Mouse (Mus musculus) forebrain, embryonic 16.5 days (tissue): ENCODE results near the gene Olfr857. TPM values are rescaled to one million over a fixed set of nuclear protein-coding genes. Genes with fewer than 3 reads are reported as not detected.
"Not testable (repeated sequence)": the region's sequence is repeated elsewhere in the genome, so short reads cannot be mapped to it uniquely, and the experiment has no call there.

Experiments
- ATAC-seq: fragments of 200-750 bp; cut with Nextera tagmentation; 2 replicates; pipeline ENCODE4 v1.8.0; 2017; ENCODE audit warnings: mild to moderate bottlenecking, moderate library complexity
- H3K27ac ChIP-seq: fragments of 300-500 bp; sonication (generic); 2 replicates; pipeline ENCODE4 v1.5.1; 2014; ENCODE audit warnings: low read length, control low read depth
- H3K27me3 ChIP-seq: fragments of 300-500 bp; sonication (generic); replicated peaks from 2 replicates; pipeline ENCODE4 v1.6.1; 2014; ENCODE audit warnings: low read length; ENCODE audit not compliant: control insufficient read depth, insufficient read depth
- H3K36me3 ChIP-seq: fragments of 300-500 bp; sonication (generic); 2 replicates; pipeline ENCODE4 v1.6.1; 2014; ENCODE audit not compliant: control insufficient read depth, insufficient read depth
- H3K4me1 ChIP-seq: fragments of 300-500 bp; sonication (generic); replicated peaks from 2 replicates; pipeline ENCODE4 v1.6.1; 2014; ENCODE audit warnings: low read length; ENCODE audit not compliant: control insufficient read depth, insufficient read depth
- H3K4me2 ChIP-seq: fragments of 300-500 bp; sonication (generic); 2 replicates; pipeline ENCODE4 v1.6.1; 2014; ENCODE audit warnings: mild to moderate bottlenecking, low read length, control low read depth
- H3K4me3 ChIP-seq: fragments of 300-500 bp; sonication (generic); replicated peaks from 2 replicates; pipeline ENCODE4 v1.5.1; 2014; ENCODE audit warnings: mild to moderate bottlenecking, low read length, control low read depth
- H3K9ac ChIP-seq: fragments of 300-500 bp; sonication (generic); replicated peaks from 2 replicates; pipeline ENCODE4 v1.6.1; 2014; ENCODE audit warnings: low read depth, low read length, control low read depth
- H3K9me3 ChIP-seq: fragments of 300-500 bp; sonication (generic); 2 replicates; pipeline ENCODE4 v1.6.1; 2016; ENCODE audit warnings: low read length; ENCODE audit not compliant: control insufficient read depth
- WGBS: fragments of 180-500 bp; shearing (Covaris S2); extraction: QIAGEN DNeasy Blood & Tissue Kit; methylation state at CpG from one replicate; pipeline ENCODE4 v1.1.7; 2014; 5-methylcytosine and 5-hydroxymethylcytosine counted together
- polyA plus RNA-seq: library from polyadenylated mRNA; unstranded; fragments of >200 nt; fragmentation: Nextera tagmentation; extraction: Ambion mirVana; gene quantifications from 2 replicates; pipeline ENCODE4 v1.2.1, GENCODE M21; 2015

Olfr857 gene
- polyA plus RNA-seq: not detected in 2 replicates

- H3K9ac ChIP-seq: no peak within 1 kb of the TSS
- no peaks in the 10 kb centered on the region for H3K9me3 ChIP-seq
- no peak within 1 kb of the TSS for H3K27ac ChIP-seq
- no peak within 1 kb of the TSS for H3K4me3 ChIP-seq
- H3K27me3 ChIP-seq: no peaks in the 10 kb centered on the region
- no peaks in the 10 kb centered on the region for H3K36me3 ChIP-seq
- H3K4me1 ChIP-seq: no peaks in the 10 kb centered on the region
- no peak within 1 kb of the TSS for H3K4me2 ChIP-seq
- 95% methylated on average over 1 of the region's 1 CpGs for WGBS
- ATAC-seq: no peak
These were observed at the start of gene Olfr857 for GRCm38 (mm10) chr9:19709133-19709532. Gene Olfr857, plus strand, starts transcription at chr9:19709433.

DNA sequence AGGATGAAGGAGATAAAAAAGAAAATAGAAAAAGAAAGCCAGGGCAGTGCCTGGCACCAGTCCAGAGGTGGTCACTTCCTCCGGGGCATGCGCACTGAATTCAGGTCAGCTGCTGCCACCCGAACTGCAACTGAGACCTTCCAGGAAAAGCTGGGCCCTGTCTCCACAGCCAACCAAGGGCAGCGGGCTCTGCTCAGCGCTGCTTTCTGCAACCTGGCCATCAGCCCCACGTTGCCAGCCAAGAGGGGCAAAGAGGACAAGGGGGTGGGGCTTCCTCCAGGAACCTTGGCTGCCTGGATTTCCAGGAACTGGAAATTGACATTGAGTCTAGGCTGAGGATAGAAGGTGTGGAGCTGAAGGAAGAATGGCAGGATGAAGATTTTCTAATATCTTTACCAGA is 19.0 kb upstream of the Olfr857 start:
- no peaks in the 10 kb centered on the region for H3K36me3 ChIP-seq
- H3K4me1 ChIP-seq: no peaks in the 10 kb centered on the region
- H3K9me3 ChIP-seq: no peaks in the 10 kb centered on the region; the same call in 1 of the 2 replicates
- no peak overlapping the region for H3K4me3 ChIP-seq
- no peaks in the 10 kb centered on the region for H3K27me3 ChIP-seq
- ATAC-seq: no peak
- WGBS: 89% methylated on average over 6 of the region's 6 CpGs
- no peak overlapping the region for H3K4me2 ChIP-seq
- no peak overlapping the region for H3K27ac ChIP-seq
- H3K9ac ChIP-seq: no peak overlapping the region

DNA sequence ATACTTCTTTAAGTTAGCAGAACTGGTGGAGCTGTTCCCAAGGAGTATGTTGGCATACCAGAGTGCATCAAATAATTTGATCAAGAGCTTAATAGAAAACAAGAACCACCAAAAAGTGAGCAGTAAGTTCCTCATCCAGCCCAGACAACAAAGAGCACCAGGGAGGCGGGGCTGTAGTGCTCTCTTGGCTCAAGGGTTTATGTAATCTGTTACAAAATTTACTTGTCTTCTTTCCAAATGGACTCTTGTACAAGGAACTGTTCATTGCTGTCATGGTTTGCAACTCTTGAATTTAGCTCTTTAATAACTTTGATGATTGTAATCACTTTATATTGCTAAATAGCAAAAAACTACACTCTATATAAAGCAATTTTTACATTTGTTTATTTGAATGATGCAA is 17.8 kb upstream of the Olfr857 start:
- Histone ChIP-seq H3K9ac (no peak overlapping the region), H3K27me3 (no peaks in the 10 kb centered on the region), H3K36me3 (no peaks in the 10 kb centered on the region), H3K27ac (no peak overlapping the region), H3K4me1 (no peaks in the 10 kb centered on the region), H3K4me2 (no peak overlapping the region), H3K9me3 (no peaks in the 10 kb centered on the region; the same call in 1 of the 2 replicates), H3K4me3 (no peak overlapping the region)
- 82% methylated on average over 1 of the region's 1 CpGs for WGBS
- ATAC-seq: no peak

DNA sequence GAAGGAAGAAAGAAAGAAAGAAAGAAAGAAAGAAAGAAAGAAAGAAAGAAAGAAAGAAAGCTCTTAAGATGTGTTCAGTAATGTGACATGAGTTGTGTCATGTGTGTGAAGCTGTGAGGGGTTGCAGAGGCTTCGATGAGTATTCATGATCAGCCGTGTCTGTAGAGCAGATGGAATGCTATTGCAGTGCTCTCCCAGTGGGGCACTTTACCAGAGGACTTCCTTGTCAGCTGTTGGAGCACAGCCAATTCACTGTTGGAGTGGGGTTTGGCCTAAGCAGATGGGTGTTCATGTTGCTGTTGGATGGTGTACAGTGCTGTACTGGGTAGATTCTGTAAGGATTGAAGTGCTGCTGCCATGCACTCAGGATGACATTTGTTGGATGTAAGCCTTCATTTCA is 16.8 kb upstream of the Olfr857 start:
- Histone ChIP-seq H3K4me3 (no peak overlapping the region), H3K27ac (no peak overlapping the region), H3K9me3 (no peaks in the 10 kb centered on the region; the same call in 1 of the 2 replicates), H3K4me1 (no peaks in the 10 kb centered on the region), H3K9ac (no peak overlapping the region), H3K36me3 (no peaks in the 10 kb centered on the region), H3K27me3 (no peaks in the 10 kb centered on the region), H3K4me2 (no peak overlapping the region)
- ATAC-seq: no peak
- WGBS: 76% methylated on average over 2 of the region's 2 CpGs

DNA sequence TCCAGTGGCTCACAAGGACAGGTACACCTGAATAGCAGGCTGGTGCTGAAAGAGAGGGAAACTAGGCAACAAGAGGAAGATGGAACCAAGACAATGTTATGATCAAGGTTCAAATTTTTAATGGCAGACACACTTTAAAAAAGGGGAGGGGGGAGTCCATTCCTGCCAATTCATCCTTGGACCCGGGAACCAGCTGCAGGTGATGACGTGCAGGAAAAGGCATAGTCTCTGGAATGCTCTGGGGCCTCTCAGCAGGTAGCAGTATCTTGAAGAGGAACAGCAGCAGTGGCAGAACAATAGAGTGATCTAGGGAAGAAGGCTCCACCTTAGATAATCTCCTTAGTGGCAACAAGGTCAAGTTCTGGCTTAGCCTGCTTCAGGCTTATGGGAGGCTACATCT is 14.9 kb upstream of the Olfr857 start:
- H3K27me3 ChIP-seq, H3K36me3 ChIP-seq, H3K4me3 ChIP-seq, H3K9me3 ChIP-seq, H3K4me1 ChIP-seq, ATAC-seq, H3K27ac ChIP-seq, H3K9ac ChIP-seq, H3K4me2 ChIP-seq: not testable (repeated sequence)
- WGBS: 44% methylated on average over 2 of the region's 2 CpGs

DNA sequence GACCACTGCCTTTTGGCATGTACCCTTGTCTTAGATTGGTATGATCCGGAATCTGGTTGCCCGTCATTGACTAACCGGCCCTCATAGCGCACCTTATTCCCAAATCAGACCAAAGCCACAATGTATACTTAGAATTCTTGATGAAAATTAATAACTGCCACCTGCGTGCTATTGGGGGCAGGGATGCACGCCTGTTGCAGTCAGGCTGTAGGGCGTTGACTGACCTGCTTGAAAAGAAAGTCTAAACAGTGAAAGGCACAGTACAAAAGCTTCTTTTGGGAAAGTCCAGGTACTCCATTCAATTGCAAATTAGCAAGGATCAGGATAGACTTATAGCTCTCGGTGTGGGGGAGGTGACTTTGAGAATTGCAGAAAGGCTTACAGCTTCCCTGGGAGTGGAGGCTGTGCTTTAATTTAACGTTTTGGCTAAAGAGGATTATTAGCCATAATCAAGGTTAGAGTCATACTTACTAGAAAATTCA is 14.3 kb upstream of the Olfr857 start:
- not testable (repeated sequence) for H3K9me3 ChIP-seq, H3K36me3 ChIP-seq

DNA sequence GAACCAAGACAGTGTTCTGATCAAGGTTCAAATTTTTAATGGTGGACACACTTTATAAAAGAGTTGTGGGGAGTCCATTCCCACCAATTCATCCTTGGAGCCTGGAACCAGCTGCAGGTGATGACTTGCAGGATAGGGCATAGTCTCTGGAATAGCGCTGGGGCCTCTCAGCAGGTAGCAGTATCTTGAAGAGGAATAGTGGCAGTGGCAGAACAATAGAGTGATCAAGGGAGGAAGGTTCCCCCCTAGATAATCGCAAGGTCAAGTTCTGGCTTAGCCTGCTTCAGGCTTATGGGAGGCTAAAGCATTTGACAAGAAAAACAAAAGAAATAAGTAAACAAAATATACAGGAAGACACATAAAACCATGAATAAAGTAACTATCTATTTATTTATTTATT is 4.7 kb upstream of the Olfr857 start:
- not testable (repeated sequence) for H3K9ac ChIP-seq, H3K4me1 ChIP-seq, H3K27me3 ChIP-seq, H3K27ac ChIP-seq, H3K4me2 ChIP-seq, H3K4me3 ChIP-seq, H3K36me3 ChIP-seq, ATAC-seq, H3K9me3 ChIP-seq
- 71% methylated on average over 2 of the region's 2 CpGs for WGBS

More for the DNA sequence above, 14.3 kb upstream of the Olfr857 start:
- not testable (repeated sequence) for ATAC-seq, H3K4me2 ChIP-seq, H3K9ac ChIP-seq, H3K4me3 ChIP-seq, H3K4me1 ChIP-seq, H3K27me3 ChIP-seq, H3K27ac ChIP-seq
- 53% methylated on average over 9 of the region's 9 CpGs for WGBS

Other genes starting within 250 kb of the Olfr857 start
- gene Olfr850, start 231.2 kb upstream of the Olfr857 start, polyA plus RNA-seq: not detected in 2 replicates
- not detected in 2 replicates for gene Olfr851, start 216.1 kb upstream of the Olfr857 start, polyA plus RNA-seq
- gene Olfr853, start 168.4 kb upstream of the Olfr857 start, polyA plus RNA-seq: not detected in 2 replicates
- not detected in 2 replicates for gene Olfr854, start 142.1 kb upstream of the Olfr857 start, polyA plus RNA-seq
- not detected in 2 replicates for gene Olfr855, start 126.8 kb upstream of the Olfr857 start, polyA plus RNA-seq
- gene Zfp317, start 87.3 kb upstream of the Olfr857 start, polyA plus RNA-seq: 51.7 and 56.0 TPM in 2 replicates
- not detected in 2 replicates for gene Olfr58, start 70.8 kb downstream of the Olfr857 start, polyA plus RNA-seq
- gene Olfr859, start 95.5 kb downstream of the Olfr857 start, polyA plus RNA-seq: not detected in 2 replicates
- not detected in 2 replicates for gene Olfr860, start 140.3 kb downstream of the Olfr857 start, polyA plus RNA-seq
- gene Olfr862, start 178.6 kb downstream of the Olfr857 start, polyA plus RNA-seq: not detected in 2 replicates
- gene Olfr77, start 207.4 kb downstream of the Olfr857 start, polyA plus RNA-seq: 0.14 and 0.17 TPM in 2 replicates